Mouse (Mus musculus) heart, adult 9 months (tissue): ENCODE data around the gene Tuba3a.
"Not testable (repeated sequence)": the region's sequence is repeated elsewhere in the genome, so short reads cannot be mapped to it uniquely, and the experiment has no call there.

Source experiments
- DNase-seq, 2 experiments: peaks; one replicate each; pipeline ENCODE4 v3.0.0; 2022; ENCODE audit warnings: low spot score in 2 of 2

Gene Tuba3a

GRCm38 (mm10) chr6:125307091-125307490 lies 21.2 kb upstream of the Tuba3a start:
- no peak for DNase-seq

DNA sequence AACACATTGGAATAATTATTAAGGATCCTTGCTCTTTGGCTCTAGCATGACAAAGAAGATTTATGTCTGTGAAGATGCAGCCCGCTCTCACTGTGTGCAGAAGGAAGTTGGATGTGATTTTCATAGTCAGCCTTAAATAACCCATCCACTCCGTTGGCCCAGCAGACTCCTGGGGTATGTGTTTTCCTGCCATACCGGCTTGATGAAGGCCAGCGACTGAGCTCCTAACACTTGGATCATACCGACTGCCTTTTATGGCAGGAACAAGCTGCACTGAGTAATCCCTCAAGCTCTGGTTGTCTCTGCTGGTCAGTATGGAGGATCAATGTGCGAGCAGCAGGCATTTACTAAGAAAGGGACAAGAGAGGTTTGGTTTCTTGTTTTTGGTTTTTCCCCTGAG lies 19.6 kb upstream of the Tuba3a start:
- no peak for DNase-seq

GRCm38 (mm10) chr6:125304408-125304807 lies 18.6 kb upstream of the Tuba3a start:
- not testable (repeated sequence) for DNase-seq

DNA sequence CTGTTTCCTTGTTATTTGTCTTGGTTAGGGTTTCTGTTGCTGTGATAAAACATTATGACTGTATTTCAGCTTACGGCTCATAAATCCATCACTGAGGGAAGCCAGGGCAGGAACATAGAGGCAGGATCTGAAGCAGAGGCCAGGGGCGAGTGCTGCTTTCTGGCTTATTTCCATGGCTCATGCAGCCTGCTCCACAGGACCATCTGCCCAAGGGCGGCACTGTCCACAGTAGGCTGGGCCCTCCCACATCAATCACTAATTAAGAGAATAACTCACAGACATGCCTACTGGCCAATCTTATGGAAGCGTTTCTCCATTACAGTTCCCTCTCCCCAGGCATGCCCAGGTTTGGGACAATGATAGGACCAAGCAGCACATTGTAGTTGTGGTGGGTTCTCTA lies 17.4 kb upstream of the Tuba3a start:
- DNase-seq, result no peak

DNA sequence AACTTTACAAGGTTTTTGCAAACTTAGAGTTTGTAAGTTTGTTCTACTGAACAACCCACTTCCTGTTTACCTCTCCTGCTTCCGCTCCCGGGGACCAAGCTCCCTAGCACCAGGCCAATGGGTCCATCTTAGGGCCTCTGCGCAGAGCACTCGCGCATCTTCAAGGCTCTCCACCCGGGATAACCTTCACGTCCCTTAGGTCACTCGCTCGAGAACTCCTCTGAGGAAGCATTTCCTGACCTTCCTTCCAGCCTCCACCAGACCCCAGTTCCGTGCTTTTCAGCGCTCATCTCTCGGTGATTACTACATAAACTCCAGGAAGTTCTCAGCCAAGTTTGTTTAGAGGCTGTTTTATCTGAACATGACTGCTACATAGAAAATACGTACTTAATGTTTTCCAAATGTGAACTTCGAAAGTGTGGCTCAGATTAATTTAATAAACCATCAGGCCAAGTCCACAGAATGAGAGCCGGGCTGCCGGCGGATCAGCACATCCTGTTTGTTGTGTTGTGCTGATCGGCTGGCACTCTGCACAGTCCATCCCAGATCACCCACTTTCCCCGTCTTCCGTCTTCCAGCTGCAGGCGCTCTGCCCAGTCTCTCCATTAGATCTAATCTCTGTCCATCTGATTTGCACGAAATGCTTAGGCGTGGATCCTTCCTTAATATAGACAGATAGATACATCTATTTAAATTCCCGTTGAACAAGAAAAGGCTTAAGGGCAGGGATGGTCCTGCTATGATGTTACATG lies 16.6 kb upstream of the Tuba3a start:
- DNase-seq, result no peak

DNA sequence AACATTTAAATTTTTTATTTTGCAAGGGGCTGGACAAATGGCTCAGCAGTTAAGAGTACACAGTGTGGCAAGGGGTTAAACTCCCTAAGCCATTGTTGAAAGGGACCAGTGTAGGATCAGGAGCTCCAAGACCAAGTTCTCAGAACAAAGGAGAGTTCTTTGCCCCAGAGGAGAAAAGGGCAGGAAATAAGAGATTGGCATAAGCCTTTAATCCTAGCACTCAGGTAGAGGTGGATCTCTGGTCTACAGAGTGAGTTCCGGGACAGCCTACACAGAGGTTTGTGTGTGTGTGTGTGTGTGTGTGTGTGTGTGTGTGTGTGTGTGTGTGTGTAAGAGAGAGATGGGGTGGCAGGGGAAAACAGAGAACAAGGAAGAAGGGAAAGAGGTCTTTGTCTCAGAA lies 15.1 kb upstream of the Tuba3a start:
- DNase-seq, result no peak

- no peak for DNase-seq
Measured at GRCm38 (mm10) chr6:125297149-125297820, 11.4 kb upstream of the Tuba3a start.

DNA sequence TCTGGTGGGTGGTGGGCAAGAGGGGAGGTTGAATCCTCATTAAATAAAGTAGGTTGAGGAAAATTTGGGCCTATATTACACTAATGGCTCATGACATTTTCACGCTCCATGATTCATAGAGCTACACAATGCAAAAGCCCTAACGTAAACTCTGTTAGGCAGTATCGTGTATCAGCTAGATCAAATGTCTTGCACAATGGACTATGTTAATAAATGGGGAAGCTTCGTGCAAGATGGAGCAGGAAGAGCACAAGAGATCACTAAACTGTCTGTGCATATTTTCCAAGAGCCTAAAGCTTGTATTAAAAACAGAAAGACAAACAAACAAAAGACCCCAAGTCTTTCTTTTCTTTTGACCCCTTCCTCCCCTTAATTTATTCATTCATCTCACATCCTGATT lies 8.2 kb upstream of the Tuba3a start:
- DNase-seq, result no peak

DNA sequence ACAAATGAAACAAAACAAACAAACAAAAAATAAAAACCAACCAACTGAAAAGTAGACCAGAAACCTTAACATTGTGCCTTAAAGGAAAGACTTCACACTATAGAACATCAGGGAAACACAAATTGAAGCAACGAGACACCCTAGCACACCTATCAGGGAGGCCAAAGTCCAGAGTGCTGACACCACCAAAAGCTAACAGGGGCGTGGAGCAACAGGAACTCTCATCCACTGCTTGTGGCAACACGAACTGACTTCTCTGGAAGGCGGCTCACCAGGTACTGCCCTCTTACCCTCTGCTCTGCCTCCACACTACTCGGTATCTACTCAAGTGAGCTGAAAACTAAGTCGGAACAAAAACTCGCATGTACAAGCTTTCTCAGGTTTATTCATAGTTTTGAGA lies 6.4 kb upstream of the Tuba3a start:
- no peak for DNase-seq

- DNase-seq, result no peak
Measured at GRCm38 (mm10) chr6:125291329-125291728, 5.5 kb upstream of the Tuba3a start.

DNA sequence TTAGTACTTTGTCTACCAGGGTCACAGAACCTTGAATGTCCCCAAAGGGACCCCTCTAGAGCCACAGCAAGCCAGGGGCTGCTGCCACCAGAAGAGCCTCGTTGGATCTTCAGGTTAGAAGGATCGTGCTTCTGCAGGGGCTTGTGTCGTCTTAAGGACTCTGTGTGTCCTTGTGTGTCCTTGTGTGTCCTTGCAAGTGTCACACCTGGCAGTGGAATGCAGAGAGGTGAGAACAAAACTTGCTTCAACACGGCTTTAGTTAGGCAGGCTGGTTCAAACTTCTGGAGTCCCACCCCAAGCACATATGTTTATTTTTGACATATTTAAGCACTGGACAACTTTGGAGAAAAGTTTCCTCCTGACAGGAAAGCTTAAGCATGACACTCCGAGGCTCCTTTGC lies 2.9 kb upstream of the Tuba3a start:
- DNase-seq, result no peak

DNA sequence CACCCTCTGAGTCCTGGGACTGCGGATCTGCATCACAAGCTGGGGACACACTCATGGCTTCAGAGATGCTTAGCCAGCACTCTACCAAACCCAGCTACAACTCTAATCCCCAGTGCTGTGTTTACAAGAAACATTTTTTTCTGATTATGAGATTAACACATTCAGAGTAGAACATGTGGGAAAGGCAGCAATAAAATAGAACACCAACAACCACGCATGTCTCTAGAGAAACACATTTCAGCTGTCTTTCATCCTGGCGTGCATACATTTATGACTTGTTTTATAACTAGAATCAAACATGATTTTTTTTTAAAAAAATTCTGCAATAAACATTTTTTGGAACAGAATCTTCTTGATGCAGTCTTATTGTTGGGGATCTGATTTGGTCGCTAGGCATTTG lies 1.1 kb upstream of the Tuba3a start:
- no peak for DNase-seq

- no peak for DNase-seq
Measured at GRCm38 (mm10) chr6:125284751-125285150, 1.1 kb downstream of the Tuba3a start.

- DNase-seq, result no peak
Measured at GRCm38 (mm10) chr6:125284250-125284649, 1.6 kb downstream of the Tuba3a start.

DNA sequence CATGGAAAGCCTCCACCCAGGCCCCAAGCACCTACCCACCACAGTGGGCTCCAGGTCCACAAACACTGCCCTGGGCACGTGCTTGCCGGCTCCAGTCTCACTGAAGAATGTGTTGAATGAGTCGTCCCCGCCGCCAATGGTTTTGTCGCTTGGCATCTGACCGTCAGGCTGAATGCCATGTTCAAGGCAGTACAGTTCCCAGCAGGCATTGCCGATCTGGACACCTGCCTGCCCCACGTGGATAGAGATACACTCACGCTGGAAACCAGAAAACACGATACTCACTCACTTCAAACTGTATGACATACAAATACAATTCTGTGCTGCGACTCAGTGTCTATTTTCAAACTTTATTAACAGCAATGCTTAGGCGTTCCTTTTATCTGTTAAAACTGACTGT lies 3.1 kb downstream of the Tuba3a start:
- not testable (repeated sequence) for DNase-seq

- DNase-seq, result no peak
Measured at GRCm38 (mm10) chr6:125279729-125280128, 6.1 kb downstream of the Tuba3a start.

DNA sequence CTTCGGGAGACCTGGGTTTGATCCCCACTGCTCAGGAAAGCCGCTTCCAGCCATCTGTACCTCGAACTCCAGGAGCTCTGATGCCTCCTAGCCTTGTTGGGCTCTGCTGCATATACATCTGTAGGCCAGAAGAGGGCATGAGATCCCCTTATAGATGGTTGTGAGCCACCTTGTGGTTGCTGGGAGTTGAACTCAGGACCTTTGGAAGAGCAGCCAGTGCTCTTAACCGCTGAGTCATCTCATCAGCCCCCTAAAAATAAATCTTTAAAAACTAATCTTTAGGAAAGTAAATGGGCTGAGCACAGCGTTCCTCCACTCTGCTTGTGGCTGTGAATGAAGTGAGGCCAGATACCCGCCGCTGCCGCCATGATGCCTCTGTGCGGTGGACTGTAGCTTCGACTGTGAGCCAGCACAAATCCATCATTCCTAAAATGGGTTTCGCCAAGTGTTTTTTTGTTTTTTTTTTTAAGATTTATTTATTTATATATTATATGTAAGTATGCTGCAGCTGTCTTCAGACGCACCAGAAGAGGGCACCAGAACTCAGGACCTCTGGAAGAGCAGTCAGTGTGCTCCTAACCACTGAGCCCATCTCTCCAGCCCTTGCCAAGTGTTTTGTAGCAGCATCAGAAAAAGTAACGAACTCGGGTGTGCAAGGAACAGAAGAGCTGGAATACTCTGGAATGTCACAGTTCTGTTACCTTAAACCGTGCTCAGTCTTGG lies 10.8 kb downstream of the Tuba3a start:
- peak in 1 of 2 experiments; percentile 24 for DNase-seq

DNA sequence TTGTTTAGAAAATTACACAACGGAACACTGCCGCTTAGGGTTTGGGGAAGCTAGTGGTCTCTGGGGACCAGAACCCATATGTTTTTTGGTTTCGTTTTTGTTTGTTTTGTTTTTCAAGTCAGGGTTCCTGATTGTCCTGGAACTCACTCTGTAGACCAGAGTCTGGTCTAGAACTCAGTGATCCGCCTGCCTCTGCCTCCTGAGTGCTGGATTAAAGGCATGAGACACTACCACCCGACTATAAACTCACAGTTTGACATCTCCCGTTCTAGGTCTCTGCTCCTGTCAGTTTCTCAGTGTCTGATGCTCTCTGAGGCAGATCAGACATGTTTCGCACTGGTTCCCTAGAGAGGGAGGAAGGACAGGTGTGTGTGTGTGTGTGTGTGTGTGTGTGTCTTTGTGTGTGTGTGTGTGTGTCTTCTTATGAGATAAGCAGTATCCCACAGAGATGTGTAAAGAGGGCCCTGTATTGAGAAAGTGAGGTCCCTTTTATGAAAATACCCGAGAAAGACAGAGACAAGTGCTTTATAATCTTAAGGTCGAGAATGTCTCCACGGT lies 13.5 kb downstream of the Tuba3a start:
- no peak for DNase-seq

DNA sequence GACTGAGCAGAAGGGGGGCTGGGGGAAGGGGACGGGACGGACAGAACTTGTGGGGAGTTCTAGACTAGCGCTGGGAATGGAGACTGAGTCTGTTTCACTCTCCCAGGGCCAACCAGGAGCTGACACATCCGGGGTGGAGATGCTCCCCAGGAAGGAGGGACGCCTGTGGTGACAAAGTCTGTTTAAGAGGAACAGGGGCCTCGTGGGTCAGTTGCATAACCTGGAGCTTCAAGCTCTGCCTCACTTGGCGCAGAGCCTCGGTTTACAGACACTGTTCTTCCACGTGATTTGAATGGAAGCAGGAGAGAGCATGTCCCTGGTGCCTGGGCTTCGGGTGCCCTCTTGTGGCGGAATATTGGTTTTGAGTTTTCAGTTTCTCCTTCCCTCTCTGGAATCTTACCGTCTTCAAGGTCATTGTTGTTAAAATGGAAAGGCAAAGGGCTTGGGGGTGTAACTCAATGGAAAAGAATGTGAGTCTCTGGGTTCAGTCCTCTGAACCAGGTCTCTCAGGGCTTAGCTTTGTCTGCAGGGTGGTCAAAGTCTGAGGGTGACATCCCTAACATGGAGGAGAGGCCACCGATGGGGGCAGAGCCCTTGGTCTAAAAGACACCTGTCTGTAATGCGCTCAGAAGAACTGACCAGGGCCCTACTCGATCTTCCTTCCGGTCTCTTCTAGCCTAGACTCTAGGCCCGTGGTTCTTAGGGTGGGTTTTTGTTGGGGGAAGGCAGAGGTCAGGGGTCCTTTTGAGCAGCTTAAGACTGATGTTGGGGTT lies 14.2 kb downstream of the Tuba3a start:
- DNase-seq, result peak; percentile 95 to 96

GRCm38 (mm10) chr6:125268799-125269198 lies 17.0 kb downstream of the Tuba3a start:
- DNase-seq, result no peak

DNA sequence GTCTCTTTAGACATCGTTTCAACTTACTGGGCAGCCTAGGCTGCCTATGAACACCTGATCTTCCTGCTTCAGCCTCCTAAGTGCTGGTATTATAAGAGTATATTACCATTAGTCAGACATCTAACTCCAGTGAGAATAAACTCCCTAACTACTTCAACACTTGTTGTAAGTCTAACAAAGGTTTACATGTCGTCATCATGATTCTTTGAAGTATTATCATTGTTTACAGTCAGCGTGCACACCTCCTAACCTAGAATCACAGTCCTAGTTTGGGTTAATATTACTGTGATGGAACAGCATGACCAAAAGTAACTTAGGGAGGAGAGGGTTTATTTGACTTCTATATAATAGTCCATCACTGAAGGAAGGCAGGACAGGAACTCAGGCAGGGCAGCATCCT lies 18.4 kb downstream of the Tuba3a start:
- no peak for DNase-seq

DNA sequence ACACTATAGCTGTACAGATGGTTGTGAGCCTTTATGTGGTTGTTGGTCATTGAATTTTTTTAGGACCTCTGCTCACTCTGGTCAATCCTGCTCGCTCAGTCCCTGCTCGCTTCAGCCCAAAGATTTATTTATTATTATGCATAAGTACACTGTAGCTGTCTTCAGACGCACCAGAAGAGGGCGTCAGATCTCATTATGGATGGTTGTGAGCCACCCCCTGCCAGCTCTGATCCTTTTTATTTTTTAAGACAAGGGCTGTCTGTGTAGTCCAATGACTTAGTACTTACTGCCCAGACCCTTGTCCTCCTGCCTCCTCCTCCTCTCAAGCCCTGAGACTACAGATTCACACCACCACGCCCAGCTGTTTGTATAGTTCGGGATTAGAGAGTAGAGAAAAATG lies 19.2 kb downstream of the Tuba3a start:
- DNase-seq, result not testable (repeated sequence)
